Mouse (Mus musculus) kidney, embryonic 16.5 days (tissue): ENCODE data around the gene Ube2v1. TPM values are rescaled to one million over a fixed set of nuclear protein-coding genes. Genes with fewer than 3 reads are reported as not detected.
A peak's percentile ranks its signal among the peaks of the same experiment; 100 is the strongest.
"Not testable (repeated sequence)": the region's sequence is repeated elsewhere in the genome, so short reads cannot be mapped to it uniquely, and the experiment has no call there.

Source experiments
- ATAC-seq: fragments of 200-750 bp; cut with Nextera tagmentation; 2 replicates; pipeline ENCODE4 v1.8.0; 2017; ENCODE audit warnings: moderate TSS enrichment; ENCODE audit not compliant: low FRiP score, low TSS enrichment
- H3K27ac ChIP-seq: fragments of 300-500 bp; sonication (generic); 2 replicates; pipeline ENCODE4 v1.5.1; 2014; ENCODE audit warnings: low read length
- H3K27me3 ChIP-seq: fragments of 300-500 bp; sonication (generic); 2 replicates; pipeline ENCODE4 v1.6.1; 2014; ENCODE audit warnings: low read length, control low read depth, mixed read lengths; ENCODE audit not compliant: insufficient read depth
- H3K36me3 ChIP-seq: fragments of 300-500 bp; sonication (generic); 2 replicates; pipeline ENCODE4 v1.6.1; 2014; ENCODE audit warnings: low read length, control low read depth, mixed read lengths; ENCODE audit not compliant: insufficient read depth
- H3K4me1 ChIP-seq: fragments of 300-500 bp; sonication (generic); 2 replicates; pipeline ENCODE4 v1.6.1; 2014; ENCODE audit warnings: low read length, control low read depth, mixed read lengths; ENCODE audit not compliant: insufficient read depth
- H3K4me2 ChIP-seq: fragments of 300-500 bp; sonication (generic); replicated peaks from 2 replicates; pipeline ENCODE4 v1.6.1; 2014; ENCODE audit warnings: low read depth, low read length
- H3K4me3 ChIP-seq: fragments of 300-500 bp; sonication (generic); 2 replicates; pipeline ENCODE4 v1.5.1; 2014; ENCODE audit warnings: mild to moderate bottlenecking, low read length
- H3K9ac ChIP-seq: fragments of 300-500 bp; sonication (generic); replicated peaks from 2 replicates; pipeline ENCODE4 v1.6.1; 2014; ENCODE audit warnings: low read length
- H3K9me3 ChIP-seq: fragments of 300-500 bp; sonication (generic); 2 replicates; pipeline ENCODE4 v1.6.1; 2016; ENCODE audit warnings: low read length, control low read depth
- WGBS: fragments of 180-500 bp; shearing (Covaris S2); extraction: QIAGEN DNeasy Blood & Tissue Kit; methylation state at CpG from one replicate; pipeline ENCODE4 v1.1.7; 2014; 5-methylcytosine and 5-hydroxymethylcytosine counted together
- polyA plus RNA-seq: library from polyadenylated mRNA; unstranded; fragments of >200 nt; fragmentation: Nextera tagmentation; extraction: Ambion mirVana; gene quantifications from 2 replicates; pipeline ENCODE4 v1.2.1, GENCODE M21; 2015

Gene Ube2v1
- polyA plus RNA-seq, 1 experiment from 2014 or later: 319 TPM

DNA sequence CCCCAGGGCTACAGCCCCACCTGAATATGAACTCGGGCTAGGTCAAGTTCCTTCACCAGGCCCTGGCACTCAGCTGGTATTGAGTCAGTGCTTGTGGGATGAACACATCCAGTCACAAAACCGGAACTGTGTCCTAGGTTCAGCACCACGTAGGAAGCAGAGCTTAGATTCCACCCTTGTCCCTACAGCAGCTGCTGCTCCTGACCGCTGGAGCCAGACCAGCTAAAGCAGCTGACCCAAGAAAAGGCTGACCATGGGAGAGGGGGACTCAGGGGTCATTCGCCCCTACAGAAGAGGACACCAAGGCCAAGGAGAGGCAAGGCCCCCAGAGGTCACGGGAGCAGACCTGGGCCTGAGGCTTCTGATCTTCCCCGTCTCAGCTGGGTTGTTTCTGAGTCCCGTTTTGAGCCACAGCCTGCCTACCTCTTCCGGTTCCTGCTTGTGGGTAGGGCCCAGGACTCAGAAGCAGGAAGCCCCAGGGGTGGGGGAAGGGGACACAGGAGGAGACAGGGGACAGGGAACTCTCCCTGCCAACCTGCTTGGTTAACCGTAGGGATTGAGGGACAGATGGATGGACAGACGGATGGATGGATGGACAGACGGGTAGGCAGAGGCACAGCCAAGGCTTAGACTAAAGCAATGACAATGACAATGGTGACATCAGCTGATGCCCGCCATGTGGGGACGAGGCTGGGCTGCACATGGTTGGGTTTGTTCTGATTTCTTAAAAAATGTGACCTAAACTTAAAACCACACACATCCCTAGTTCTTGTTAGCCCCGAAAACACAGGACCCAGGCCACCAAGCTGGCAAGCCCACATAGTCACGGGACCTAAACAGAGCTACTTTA lies 25.0 kb upstream of the Ube2v1 start:
- ATAC-seq: no peak
- peak overlapping the region; percentile 51; the same call in 1 of the 2 replicates for H3K27ac ChIP-seq
- H3K27me3 ChIP-seq: no peaks in the 10 kb centered on the region
- WGBS: 66% methylated on average over 16 of the region's 16 CpGs
- H3K4me2 ChIP-seq: no peak overlapping the region
- H3K4me3 ChIP-seq: no peak overlapping the region
- peak overlapping the region; percentile 41; the same call in 1 of the 2 replicates for H3K9ac ChIP-seq
- peaks cover 14% of the 10 kb centered on the region for H3K36me3 ChIP-seq
- H3K9me3 ChIP-seq: no peaks in the 10 kb centered on the region
- H3K4me1 ChIP-seq: peaks cover 38% of the 10 kb centered on the region

DNA sequence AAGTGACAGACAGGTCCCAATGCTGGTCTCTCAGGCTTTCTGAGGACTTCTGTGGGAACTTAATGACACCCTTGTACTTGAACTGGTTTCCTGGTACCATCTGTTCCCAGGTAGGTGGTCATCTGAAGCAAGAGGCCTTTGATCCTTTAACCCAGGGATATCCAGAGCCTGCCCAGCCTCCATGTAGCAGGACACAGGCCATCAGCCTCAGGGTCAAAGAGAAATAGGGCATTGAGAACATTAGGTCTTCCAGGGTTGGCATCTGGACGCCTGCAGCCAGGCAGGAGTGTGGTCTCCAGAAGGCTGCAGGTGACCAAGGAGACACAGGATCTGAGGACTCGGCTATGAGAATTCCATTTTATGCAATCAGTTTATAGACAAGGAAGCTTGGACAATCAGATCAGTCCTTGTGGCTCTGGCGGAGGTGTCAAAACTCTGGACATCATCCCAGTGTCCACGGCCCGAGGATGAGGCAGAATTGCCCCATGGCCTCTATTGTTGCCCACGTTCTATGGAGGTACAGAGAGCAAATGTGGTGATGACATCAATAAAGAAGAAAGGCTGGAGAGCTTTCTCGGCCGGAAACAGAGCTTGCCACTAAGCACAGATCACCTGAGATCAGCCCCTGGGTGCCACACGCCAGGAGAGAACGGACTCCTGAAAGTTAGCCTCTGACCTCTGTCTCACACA lies 23.2 kb upstream of the Ube2v1 start:
- no peaks in the 10 kb centered on the region for H3K9me3 ChIP-seq
- no peak overlapping the region for H3K4me3 ChIP-seq
- H3K4me1 ChIP-seq: peaks cover 30% of the 10 kb centered on the region
- peaks cover 18% of the 10 kb centered on the region for H3K36me3 ChIP-seq
- 77% methylated on average over 10 of the region's 10 CpGs for WGBS
- no peak for ATAC-seq
- no peaks in the 10 kb centered on the region for H3K27me3 ChIP-seq
- H3K9ac ChIP-seq: no peak overlapping the region
- no peak overlapping the region for H3K4me2 ChIP-seq
- H3K27ac ChIP-seq: no peak overlapping the region

- no peak overlapping the region for H3K27ac ChIP-seq
- H3K4me2 ChIP-seq: no peak overlapping the region
- H3K27me3 ChIP-seq: no peaks in the 10 kb centered on the region
- no peak overlapping the region for H3K9ac ChIP-seq
- WGBS: 85% methylated on average over 7 of the region's 7 CpGs
- no peak overlapping the region for H3K4me3 ChIP-seq
- peaks cover 25% of the 10 kb centered on the region for H3K36me3 ChIP-seq
- ATAC-seq: no peak
- H3K9me3 ChIP-seq: no peaks in the 10 kb centered on the region
- peaks cover 13% of the 10 kb centered on the region for H3K4me1 ChIP-seq
Measured at GRCm38 (mm10) chr2:167652694-167653093, 20.8 kb upstream of the Ube2v1 start.

DNA sequence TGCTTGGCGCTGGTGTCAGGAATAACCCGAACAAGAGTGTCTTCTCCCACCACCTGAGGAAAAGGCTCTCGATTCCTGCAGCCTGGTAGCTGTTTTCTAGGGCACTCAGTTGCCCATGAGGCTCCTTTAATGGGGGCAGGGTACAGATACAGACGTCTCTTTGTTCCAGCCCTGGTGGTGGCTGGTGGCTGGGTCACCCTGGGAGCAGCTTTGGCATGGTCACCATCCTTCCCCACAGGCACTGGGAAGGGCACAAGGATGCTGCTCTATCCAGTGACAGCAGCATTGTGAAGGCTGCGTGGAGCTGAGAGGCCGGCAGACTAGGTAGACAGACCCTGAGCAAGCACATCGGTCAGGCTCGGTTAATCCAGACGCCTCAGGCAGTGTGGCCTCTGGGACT lies 19.7 kb upstream of the Ube2v1 start:
- H3K36me3 ChIP-seq: peaks cover 25% of the 10 kb centered on the region
- WGBS: 86% methylated on average over 9 of the region's 9 CpGs
- H3K27me3 ChIP-seq: no peaks in the 10 kb centered on the region
- peaks cover 4% of the 10 kb centered on the region; the same call in 1 of the 2 replicates for H3K4me1 ChIP-seq
- H3K9ac ChIP-seq: no peak overlapping the region
- ATAC-seq: no peak
- no peak overlapping the region for H3K27ac ChIP-seq
- no peaks in the 10 kb centered on the region for H3K9me3 ChIP-seq
- no peak overlapping the region for H3K4me2 ChIP-seq
- H3K4me3 ChIP-seq: no peak overlapping the region

DNA sequence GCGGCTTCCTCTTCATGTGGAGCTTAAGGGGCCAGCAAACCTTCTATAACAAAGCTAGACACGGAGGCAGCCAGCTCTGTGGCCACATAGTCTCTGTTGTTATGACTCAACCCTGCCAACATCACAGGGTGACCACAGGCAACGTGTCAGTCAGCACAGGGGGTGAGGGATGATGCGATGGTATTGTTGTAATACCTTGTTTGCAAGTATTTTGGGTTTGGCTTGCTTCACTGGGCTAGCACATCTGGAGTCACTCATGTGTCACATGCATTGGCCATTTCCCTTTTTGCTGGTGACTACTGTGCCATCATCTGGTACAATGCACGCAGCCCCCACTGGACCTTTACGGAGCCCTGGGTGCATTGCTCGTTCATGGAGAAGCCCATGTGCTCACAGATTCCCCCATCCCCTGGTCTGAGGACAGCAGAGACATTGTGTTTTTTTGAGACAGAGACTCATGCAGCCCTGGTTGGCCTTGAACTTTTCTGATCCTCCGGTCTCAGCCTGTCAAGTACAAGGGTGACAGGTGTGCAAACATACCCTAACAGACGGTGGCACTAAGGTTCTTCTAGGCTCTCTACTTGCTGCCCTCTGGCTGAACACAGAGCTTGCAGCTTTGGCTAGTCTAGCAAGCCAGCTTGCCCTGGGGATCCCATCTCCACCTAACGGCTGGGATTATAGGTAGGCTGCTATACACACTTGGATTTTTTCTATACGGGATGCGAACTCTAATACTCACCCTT lies 17.6 kb upstream of the Ube2v1 start:
- Histone ChIP-seq H3K9ac (no peak overlapping the region), H3K27me3 (no peaks in the 10 kb centered on the region), H3K36me3 (peaks cover 35% of the 10 kb centered on the region), H3K27ac (no peak overlapping the region), H3K9me3 (no peaks in the 10 kb centered on the region), H3K4me3 (no peak overlapping the region), H3K4me2 (no peak overlapping the region), H3K4me1 (no peaks in the 10 kb centered on the region)
- 81% methylated on average over 12 of the region's 12 CpGs for WGBS
- ATAC-seq: no peak

- 62% methylated on average over 4 of the region's 4 CpGs for WGBS
- no peak overlapping the region for H3K9ac ChIP-seq
- ATAC-seq: 0 out of 2 replicates have a peak, but pooled peaks have one; percentile 40
- H3K27me3 ChIP-seq: no peaks in the 10 kb centered on the region
- peaks cover 27% of the 10 kb centered on the region for H3K36me3 ChIP-seq
- no peak overlapping the region for H3K27ac ChIP-seq
- no peaks in the 10 kb centered on the region for H3K4me1 ChIP-seq
- H3K9me3 ChIP-seq: no peaks in the 10 kb centered on the region
- H3K4me3 ChIP-seq: no peak overlapping the region
- H3K4me2 ChIP-seq: no peak overlapping the region
Measured at GRCm38 (mm10) chr2:167646411-167646810, 14.5 kb upstream of the Ube2v1 start.

DNA sequence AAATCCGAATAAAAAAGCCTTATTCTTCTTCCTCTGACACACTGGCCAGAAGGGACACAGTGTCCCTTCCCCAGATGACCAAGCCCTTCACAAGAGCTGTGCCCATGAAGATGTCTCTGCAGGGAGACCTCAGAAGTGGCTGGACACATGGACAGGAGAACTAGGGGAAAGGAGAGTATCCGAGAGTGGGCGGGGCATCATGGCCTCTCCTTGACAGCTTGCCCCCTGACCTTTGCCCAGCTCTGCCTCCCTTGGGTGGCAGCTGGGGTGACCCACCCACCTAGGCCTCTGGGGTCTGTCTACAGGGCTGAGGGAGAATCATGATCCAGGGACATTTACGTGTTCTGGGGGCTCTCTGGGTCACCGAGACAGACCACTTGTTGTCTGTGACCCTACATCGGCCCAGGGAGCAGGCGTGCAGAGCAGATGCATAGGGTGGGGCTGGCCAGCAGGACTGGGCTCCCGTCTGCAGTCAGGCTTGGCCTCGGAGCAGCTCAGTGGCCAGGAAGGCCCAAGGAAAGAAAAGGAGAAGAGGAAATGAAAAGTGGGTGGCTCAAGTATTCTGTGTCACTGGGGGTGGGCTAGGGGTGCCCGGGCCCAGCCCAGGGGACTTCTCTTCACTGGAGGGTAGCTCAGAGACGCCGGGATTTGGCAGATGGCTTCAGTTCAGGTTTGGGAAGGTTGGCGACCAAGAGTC lies 11.6 kb upstream of the Ube2v1 start:
- peaks cover 21% of the 10 kb centered on the region for H3K36me3 ChIP-seq
- not testable (repeated sequence) for H3K9ac ChIP-seq, ATAC-seq, H3K27me3 ChIP-seq, H3K4me2 ChIP-seq, H3K4me3 ChIP-seq, H3K4me1 ChIP-seq, H3K27ac ChIP-seq, H3K9me3 ChIP-seq
- 78% methylated on average over 12 of the region's 13 CpGs for WGBS

DNA sequence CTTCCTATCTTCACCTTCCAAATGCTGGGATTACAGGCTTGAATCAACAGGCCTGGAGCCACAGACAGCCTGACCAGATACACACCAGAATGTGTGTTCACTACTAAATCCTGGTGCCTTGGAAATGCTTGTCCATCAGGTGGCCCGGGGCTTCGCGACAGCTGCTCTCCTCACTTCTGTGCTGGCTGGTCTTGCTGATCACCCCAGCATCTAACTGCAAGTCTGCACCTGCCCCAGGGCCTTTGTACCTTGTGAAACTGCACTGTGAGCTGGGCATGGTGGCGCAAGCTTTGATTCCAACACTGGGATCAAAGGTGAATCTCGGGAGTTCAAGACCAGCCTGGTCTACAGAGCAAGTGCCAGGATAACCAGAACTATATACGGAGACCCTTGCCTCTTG lies 10.3 kb upstream of the Ube2v1 start:
- peaks cover 16% of the 10 kb centered on the region for H3K36me3 ChIP-seq
- no peaks in the 10 kb centered on the region for H3K9me3 ChIP-seq
- no peak overlapping the region for H3K27ac ChIP-seq
- no peaks in the 10 kb centered on the region for H3K27me3 ChIP-seq
- no peak overlapping the region for H3K4me3 ChIP-seq
- H3K4me1 ChIP-seq: no peaks in the 10 kb centered on the region
- H3K4me2 ChIP-seq: no peak overlapping the region
- WGBS: 89% methylated on average over 6 of the region's 6 CpGs
- ATAC-seq: no peak
- no peak overlapping the region for H3K9ac ChIP-seq

DNA sequence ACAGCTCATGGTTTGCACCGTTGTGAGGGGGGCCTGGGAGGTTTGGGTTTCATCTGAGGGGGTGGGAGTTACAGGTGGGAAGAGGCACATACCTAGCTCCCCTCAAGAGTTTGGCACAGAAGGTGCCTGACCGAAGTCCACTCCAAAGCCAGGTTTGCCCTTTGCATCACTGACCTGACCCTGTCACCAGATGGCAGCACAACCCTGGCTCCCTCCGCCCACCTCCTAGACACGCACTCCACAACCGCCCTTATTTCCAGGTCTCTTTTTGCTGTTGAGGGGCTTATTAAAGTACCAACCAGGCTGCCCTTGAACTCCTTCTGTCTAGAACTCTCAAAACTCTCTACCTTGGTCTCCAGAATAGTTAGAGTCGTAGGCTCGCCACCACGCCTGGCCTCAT lies 9.4 kb upstream of the Ube2v1 start:
- ATAC-seq: peak; percentile 7; the same call in 1 of the 2 replicates
- 42% methylated on average over 8 of the region's 8 CpGs for WGBS

More for the DNA sequence above, 9.4 kb upstream of the Ube2v1 start:
- Histone ChIP-seq H3K27me3 (no peaks in the 10 kb centered on the region), H3K4me2 (no peak overlapping the region), H3K9me3 (no peaks in the 10 kb centered on the region), H3K4me1 (no peaks in the 10 kb centered on the region), H3K36me3 (peaks cover 16% of the 10 kb centered on the region), H3K9ac (no peak overlapping the region), H3K27ac (no peak overlapping the region), H3K4me3 (no peak overlapping the region)
